Mouse (Mus musculus) megakaryocyte, embryonic 14.5 days (primary cell): Measurements from ENCODE around the gene Sipa1l2.

Experiments used
- FLI1 ChIP-seq: IDR thresholded peaks from 2 replicates; pipeline ENCODE4 v1.6.1; 2012; ENCODE audit warnings: low read length, inconsistent platforms, mixed read lengths
- GATA1 ChIP-seq: IDR thresholded peaks from 3 replicates; pipeline ENCODE4 v1.6.1; 2012; ENCODE audit warnings: mixed read lengths, low read length, inconsistent platforms, borderline replicate concordance

- TF ChIP-seq GATA1, result no peak
- no peak for TF ChIP-seq FLI1
Measured at GRCm38 (mm10) chr8:125510861-125511668, 58.5 kb downstream of the Sipa1l2 start.
